Mouse (Mus musculus): ENCODE measurements around the gene Gjc2. TPM values are rescaled to one million over a fixed set of nuclear protein-coding genes. Genes with fewer than 3 reads are reported as not detected.

Gene Gjc2
- polyA plus RNA-seq, 1 experiment: 0.03 TPM

DNA sequence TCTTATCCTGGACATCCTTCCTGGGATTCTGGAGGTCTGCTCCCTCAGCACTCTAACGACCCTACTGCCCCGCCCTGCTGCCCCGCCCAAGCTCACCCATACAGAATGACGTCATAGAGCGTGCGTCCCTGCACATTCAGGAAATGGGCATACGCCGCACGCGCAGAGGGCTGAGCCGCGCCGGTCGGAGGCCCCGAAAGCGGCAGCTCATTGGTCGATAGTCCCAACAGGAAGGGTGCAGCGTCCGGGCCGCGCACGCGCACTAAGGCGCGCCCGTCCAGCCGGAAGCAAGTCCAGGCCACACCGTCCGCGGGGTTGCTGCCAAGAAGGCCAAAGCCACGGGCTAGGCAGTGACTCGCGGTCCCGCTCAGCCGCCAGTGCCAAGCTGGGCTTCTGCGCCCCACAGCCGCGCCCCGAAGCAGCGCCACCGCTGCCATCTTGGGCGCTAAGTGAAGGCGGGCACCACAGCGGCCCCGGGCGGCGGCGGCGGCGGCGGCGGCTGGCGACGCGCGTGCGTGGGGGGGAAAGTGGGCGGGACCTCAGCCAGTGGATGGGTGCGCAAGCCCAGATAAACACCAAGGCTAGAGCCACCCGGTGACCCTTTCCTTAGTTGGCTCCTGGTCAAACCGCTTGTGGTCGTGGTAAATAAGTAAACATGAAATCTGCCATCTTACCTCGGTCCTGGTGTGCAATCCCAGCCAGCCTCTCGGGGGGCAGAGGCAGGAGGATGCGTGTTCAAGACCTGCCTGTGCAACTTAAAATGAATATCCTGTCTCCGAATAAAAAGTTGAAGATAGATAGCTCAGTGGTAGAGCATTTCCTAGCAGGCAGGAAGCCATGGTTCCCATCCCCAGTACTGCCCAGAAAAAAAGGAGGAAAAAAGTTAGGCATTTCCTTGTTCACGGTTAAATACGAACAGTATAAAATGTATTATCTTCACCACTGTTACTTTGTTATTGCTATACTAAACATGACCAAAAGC is 19.5 kb downstream of the Gjc2 start, which contains the start of gene Iba57:
Gene Iba57, minus strand, starts transcription at position 485 of the 982 bp plus-strand sequence.
- Histone ChIP-seq H3K9me3 (no peaks in the 10 kb centered on the region), H3K4me3 (replicated peaks) (peak within 1 kb of the TSS; percentile 99), H3K4me1 (peaks cover 58% of the 10 kb centered on the region), H3K27me3 (replicated peaks) (peaks cover 7% of the 10 kb centered on the region), H3K36me3 (replicated peaks; ENCODE audit: low read length) (peaks cover 5% of the 10 kb centered on the region)
- TF ChIP-seq FLI1 (IDR thresholded peaks at IDR 0.05; ENCODE audit: low read length): peak; percentile 43; the same call in 1 of the 2 replicates
- peak; percentile 35; the same call in 1 of the 3 replicates for TF ChIP-seq GATA1 (IDR thresholded peaks at IDR 0.05; ENCODE audit: borderline replicate concordance, low read length)

- H3K4me3 ChIP-seq (replicated peaks): peak overlapping the region; percentile 99
- no peak for TF ChIP-seq FLI1 (IDR thresholded peaks at IDR 0.05; ENCODE audit: low read length)
- peaks cover 1% of the 10 kb centered on the region for H3K27me3 ChIP-seq (replicated peaks)
- peaks cover 13% of the 10 kb centered on the region for H3K36me3 ChIP-seq (replicated peaks; ENCODE audit: low read length)
- H3K9me3 ChIP-seq: no peaks in the 10 kb centered on the region
- peaks cover 49% of the 10 kb centered on the region for H3K4me1 ChIP-seq
Observed at GRCm38 (mm10) chr11:59162443-59163254, 20.4 kb downstream of the Gjc2 start.

- Histone ChIP-seq H3K4me1 (peaks cover 47% of the 10 kb centered on the region), H3K36me3 (replicated peaks; ENCODE audit: low read length) (peaks cover 25% of the 10 kb centered on the region), H3K27me3 (replicated peaks) (no peaks in the 10 kb centered on the region), H3K4me3 (replicated peaks) (no peak overlapping the region), H3K9me3 (no peaks in the 10 kb centered on the region)
- TF ChIP-seq FLI1 (IDR thresholded peaks at IDR 0.05; ENCODE audit: low read length) (no peak), GATA1 (IDR thresholded peaks at IDR 0.05; ENCODE audit: borderline replicate concordance, low read length) (no peak)
Observed at GRCm38 (mm10) chr11:59161398-59161797, 21.6 kb downstream of the Gjc2 start.

DNA sequence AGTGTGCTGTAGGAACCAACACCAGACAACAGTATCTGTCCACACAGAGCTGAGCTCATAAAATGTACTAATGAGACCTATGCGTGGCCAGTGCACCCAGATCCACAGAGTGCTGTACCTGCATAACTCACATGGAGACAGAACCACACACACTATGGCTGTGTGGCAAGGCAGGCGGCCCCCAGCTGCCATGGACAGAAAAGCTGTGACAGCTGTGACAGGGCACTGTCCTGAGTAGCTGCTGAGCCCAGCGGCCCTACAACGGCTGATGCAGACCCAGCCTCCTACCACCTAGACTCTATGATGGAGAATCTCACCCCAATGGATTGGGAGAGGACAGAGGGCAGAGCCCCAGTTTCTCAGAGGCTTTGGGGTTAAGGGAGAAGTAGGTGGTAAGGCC is 23.5 kb downstream of the Gjc2 start:
- no peaks in the 10 kb centered on the region for H3K9me3 ChIP-seq
- no peak overlapping the region for H3K4me3 ChIP-seq (replicated peaks)
- H3K27me3 ChIP-seq (replicated peaks): no peaks in the 10 kb centered on the region
- peaks cover 34% of the 10 kb centered on the region for H3K36me3 ChIP-seq (replicated peaks; ENCODE audit: low read length)
- peaks cover 37% of the 10 kb centered on the region for H3K4me1 ChIP-seq
- no peak for TF ChIP-seq GATA1 (IDR thresholded peaks at IDR 0.05; ENCODE audit: borderline replicate concordance, low read length)
- TF ChIP-seq FLI1 (IDR thresholded peaks at IDR 0.05; ENCODE audit: low read length): no peak

- Histone ChIP-seq H3K36me3 (replicated peaks; ENCODE audit: low read length) (peaks cover 34% of the 10 kb centered on the region), H3K27me3 (replicated peaks) (no peaks in the 10 kb centered on the region), H3K9me3 (no peaks in the 10 kb centered on the region), H3K4me1 (peaks cover 36% of the 10 kb centered on the region), H3K4me3 (replicated peaks) (no peak overlapping the region)
- TF ChIP-seq FLI1 (IDR thresholded peaks at IDR 0.05; ENCODE audit: low read length) (no peak), GATA1 (IDR thresholded peaks at IDR 0.05; ENCODE audit: borderline replicate concordance, low read length) (no peak)
Observed at GRCm38 (mm10) chr11:59159099-59159498, 23.9 kb downstream of the Gjc2 start.

DNA sequence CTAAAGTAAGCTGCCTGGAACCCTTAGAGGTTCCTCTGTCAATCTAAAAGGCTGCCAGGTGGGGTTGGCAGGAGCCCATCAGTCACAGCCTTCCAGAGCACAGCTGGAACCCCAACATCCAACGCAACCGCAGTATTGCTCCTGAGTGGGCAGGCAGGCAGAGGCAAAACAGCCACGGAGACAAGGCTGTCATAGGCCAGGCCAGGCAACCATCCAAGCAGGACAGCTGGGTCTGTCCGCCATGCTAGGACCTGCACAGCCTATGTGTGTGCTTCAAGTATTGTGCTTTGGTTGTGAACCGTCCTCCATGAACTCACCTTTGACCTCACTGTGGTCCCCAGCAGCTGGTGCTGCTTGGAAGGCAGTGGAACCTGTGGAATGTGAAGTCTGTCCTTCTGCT is 27.1 kb downstream of the Gjc2 start:
- H3K4me1 ChIP-seq: peaks cover 13% of the 10 kb centered on the region
- peaks cover 34% of the 10 kb centered on the region for H3K36me3 ChIP-seq (replicated peaks; ENCODE audit: low read length)
- no peaks in the 10 kb centered on the region for H3K27me3 ChIP-seq (replicated peaks)
- H3K4me3 ChIP-seq (replicated peaks): no peak overlapping the region
- no peak for TF ChIP-seq GATA1 (IDR thresholded peaks at IDR 0.05; ENCODE audit: borderline replicate concordance, low read length)
- TF ChIP-seq FLI1 (IDR thresholded peaks at IDR 0.05; ENCODE audit: low read length): no peak
- no peaks in the 10 kb centered on the region for H3K9me3 ChIP-seq

GRCm38 (mm10) chr11:59154220-59154619 is 28.8 kb downstream of the Gjc2 start:
- TF ChIP-seq FLI1 (IDR thresholded peaks at IDR 0.05; ENCODE audit: low read length): no peak

GRCm38 (mm10) chr11:59151729-59152128 is 31.3 kb downstream of the Gjc2 start:
- H3K4me1 ChIP-seq: peaks cover 9% of the 10 kb centered on the region

More at GRCm38 (mm10) chr11:59154220-59154619, 28.8 kb downstream of the Gjc2 start:
- Histone ChIP-seq H3K27me3 (replicated peaks) (peaks cover 6% of the 10 kb centered on the region), H3K36me3 (replicated peaks; ENCODE audit: low read length) (peaks cover 34% of the 10 kb centered on the region), H3K4me3 (replicated peaks) (no peak overlapping the region), H3K9me3 (no peaks in the 10 kb centered on the region), H3K4me1 (peaks cover 9% of the 10 kb centered on the region)

DNA sequence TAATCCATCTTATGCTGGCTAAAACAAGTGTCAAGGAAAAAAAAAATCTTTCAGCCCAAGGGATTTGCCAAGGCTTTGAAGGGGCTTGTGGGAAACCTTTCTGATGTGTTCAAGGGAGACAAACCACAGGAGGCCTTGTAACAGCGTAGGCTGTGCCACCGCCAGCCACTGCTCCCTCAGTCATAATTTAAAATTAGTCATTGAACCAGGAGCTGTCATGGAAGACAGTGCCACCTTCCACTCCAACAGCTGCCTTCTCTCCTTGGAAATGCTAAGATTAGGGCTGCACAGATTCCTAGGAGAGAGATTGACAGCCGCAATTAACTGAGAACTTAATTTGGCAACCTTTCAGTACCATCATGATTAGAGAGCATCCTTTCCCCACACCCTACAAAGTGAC is 33.7 kb downstream of the Gjc2 start:
- no peaks in the 10 kb centered on the region for H3K9me3 ChIP-seq
- peaks cover 5% of the 10 kb centered on the region for H3K4me1 ChIP-seq
- H3K4me3 ChIP-seq (replicated peaks): no peak overlapping the region
- TF ChIP-seq FLI1 (IDR thresholded peaks at IDR 0.05; ENCODE audit: low read length) (no peak), GATA1 (IDR thresholded peaks at IDR 0.05; ENCODE audit: borderline replicate concordance, low read length) (no peak)
- H3K27me3 ChIP-seq (replicated peaks): peaks cover 19% of the 10 kb centered on the region
- H3K36me3 ChIP-seq (replicated peaks; ENCODE audit: low read length): no peaks in the 10 kb centered on the region

More at GRCm38 (mm10) chr11:59151729-59152128, 31.3 kb downstream of the Gjc2 start:
- peaks cover 11% of the 10 kb centered on the region for H3K27me3 ChIP-seq (replicated peaks)
- H3K4me3 ChIP-seq (replicated peaks): no peak overlapping the region
- TF ChIP-seq FLI1 (IDR thresholded peaks at IDR 0.05; ENCODE audit: low read length): no peak
- TF ChIP-seq GATA1 (IDR thresholded peaks at IDR 0.05; ENCODE audit: borderline replicate concordance, low read length): no peak
- H3K36me3 ChIP-seq (replicated peaks; ENCODE audit: low read length): peaks cover 13% of the 10 kb centered on the region
- no peaks in the 10 kb centered on the region for H3K9me3 ChIP-seq

Measured in megakaryocyte, embryonic 14.5 days (primary cell).